Mouse (Mus musculus) kidney, embryonic 16.5 days (tissue): ENCODE measurements around the gene Tomm40. TPM values are rescaled to one million over a fixed set of nuclear protein-coding genes. Genes with fewer than 3 reads are reported as not detected.

Experiments
- ATAC-seq: fragments of 200-750 bp; cut with Nextera tagmentation; 2 replicates; pipeline ENCODE4 v1.8.0; 2017; ENCODE audit warnings: moderate TSS enrichment; ENCODE audit not compliant: low FRiP score, low TSS enrichment
- H3K27ac ChIP-seq: fragments of 300-500 bp; sonication (generic); 2 replicates; pipeline ENCODE4 v1.5.1; 2014; ENCODE audit warnings: low read length
- H3K27me3 ChIP-seq: fragments of 300-500 bp; sonication (generic); 2 replicates; pipeline ENCODE4 v1.6.1; 2014; ENCODE audit warnings: low read length, control low read depth, mixed read lengths; ENCODE audit not compliant: insufficient read depth
- H3K36me3 ChIP-seq: fragments of 300-500 bp; sonication (generic); 2 replicates; pipeline ENCODE4 v1.6.1; 2014; ENCODE audit warnings: low read length, control low read depth, mixed read lengths; ENCODE audit not compliant: insufficient read depth
- H3K4me1 ChIP-seq: fragments of 300-500 bp; sonication (generic); 2 replicates; pipeline ENCODE4 v1.6.1; 2014; ENCODE audit warnings: low read length, control low read depth, mixed read lengths; ENCODE audit not compliant: insufficient read depth
- H3K4me2 ChIP-seq: fragments of 300-500 bp; sonication (generic); replicated peaks from 2 replicates; pipeline ENCODE4 v1.6.1; 2014; ENCODE audit warnings: low read depth, low read length
- H3K4me3 ChIP-seq: fragments of 300-500 bp; sonication (generic); 2 replicates; pipeline ENCODE4 v1.5.1; 2014; ENCODE audit warnings: mild to moderate bottlenecking, low read length
- H3K9ac ChIP-seq: fragments of 300-500 bp; sonication (generic); replicated peaks from 2 replicates; pipeline ENCODE4 v1.6.1; 2014; ENCODE audit warnings: low read length
- H3K9me3 ChIP-seq: fragments of 300-500 bp; sonication (generic); 2 replicates; pipeline ENCODE4 v1.6.1; 2016; ENCODE audit warnings: low read length, control low read depth
- WGBS: fragments of 180-500 bp; shearing (Covaris S2); extraction: QIAGEN DNeasy Blood & Tissue Kit; methylation state at CpG from one replicate; pipeline ENCODE4 v1.1.7; 2014; 5-methylcytosine and 5-hydroxymethylcytosine counted together
- polyA plus RNA-seq: library from polyadenylated mRNA; unstranded; fragments of >200 nt; fragmentation: Nextera tagmentation; extraction: Ambion mirVana; gene quantifications from 2 replicates; pipeline ENCODE4 v1.2.1, GENCODE M21; 2015

Gene Tomm40
- polyA plus RNA-seq, 1 experiment from 2014 or later, result 153 TPM

- Histone ChIP-seq H3K4me1 (no peaks in the 10 kb centered on the region), H3K9me3 (peaks cover 1% of the 10 kb centered on the region; the same call in 1 of the 2 replicates), H3K27ac (no peak overlapping the region), H3K4me3 (no peak overlapping the region), H3K9ac (no peak overlapping the region), H3K36me3 (peaks cover 93% of the 10 kb centered on the region), H3K27me3 (no peaks in the 10 kb centered on the region), H3K4me2 (no peak overlapping the region)
- no peak for ATAC-seq
- 89% methylated on average over 4 of the region's 4 CpGs for WGBS
Observed at GRCm38 (mm10) chr7:19726541-19726940, 11.3 kb upstream of the Tomm40 start.

GRCm38 (mm10) chr7:19724167-19724566 lies 8.9 kb upstream of the Tomm40 start:
- 91% methylated on average over 12 of the region's 12 CpGs for WGBS
- H3K9me3 ChIP-seq, result peaks cover 12% of the 10 kb centered on the region
- no peaks in the 10 kb centered on the region for H3K4me1 ChIP-seq
- H3K9ac ChIP-seq, result no peak overlapping the region
- H3K36me3 ChIP-seq, result peaks cover 90% of the 10 kb centered on the region
- no peak overlapping the region for H3K4me3 ChIP-seq
- no peaks in the 10 kb centered on the region for H3K27me3 ChIP-seq
- no peak overlapping the region for H3K4me2 ChIP-seq
- no peak for ATAC-seq
- no peak overlapping the region for H3K27ac ChIP-seq

- peaks cover 12% of the 10 kb centered on the region for H3K9me3 ChIP-seq
- H3K4me1 ChIP-seq, result no peaks in the 10 kb centered on the region
- peak; percentile 55; the same call in 1 of the 2 replicates for ATAC-seq
- H3K4me3 ChIP-seq, result no peak overlapping the region
- no peak overlapping the region for H3K4me2 ChIP-seq
- no peak overlapping the region for H3K9ac ChIP-seq
- 0 out of 2 replicates have a peak overlapping the region, but pooled peaks have one; percentile 43 for H3K27ac ChIP-seq
- H3K36me3 ChIP-seq, result peaks cover 87% of the 10 kb centered on the region
- 85% methylated on average over 6 of the region's 6 CpGs for WGBS
- H3K27me3 ChIP-seq, result no peaks in the 10 kb centered on the region
Observed at GRCm38 (mm10) chr7:19722754-19723195, 7.5 kb upstream of the Tomm40 start.

GRCm38 (mm10) chr7:19719200-19719599 lies 4.0 kb upstream of the Tomm40 start:
- no peak overlapping the region for H3K9ac ChIP-seq
- 87% methylated on average over 4 of the region's 4 CpGs for WGBS
- ATAC-seq, result no peak
- H3K27me3 ChIP-seq, result no peaks in the 10 kb centered on the region
- peaks cover 13% of the 10 kb centered on the region for H3K4me1 ChIP-seq
- peaks cover 12% of the 10 kb centered on the region for H3K9me3 ChIP-seq
- H3K4me2 ChIP-seq, result no peak overlapping the region
- H3K27ac ChIP-seq, result no peak overlapping the region
- no peak overlapping the region for H3K4me3 ChIP-seq
- peaks cover 63% of the 10 kb centered on the region for H3K36me3 ChIP-seq

GRCm38 (mm10) chr7:19718297-19718952 lies 3.2 kb upstream of the Tomm40 start:
- Histone ChIP-seq H3K27ac (no peak overlapping the region), H3K36me3 (peaks cover 59% of the 10 kb centered on the region), H3K4me2 (no peak overlapping the region), H3K27me3 (no peaks in the 10 kb centered on the region), H3K9me3 (peaks cover 12% of the 10 kb centered on the region), H3K4me3 (no peak overlapping the region), H3K4me1 (peaks cover 20% of the 10 kb centered on the region), H3K9ac (no peak overlapping the region)
- WGBS, result 77% methylated on average over 5 of the region's 5 CpGs
- ATAC-seq, result no peak

DNA sequence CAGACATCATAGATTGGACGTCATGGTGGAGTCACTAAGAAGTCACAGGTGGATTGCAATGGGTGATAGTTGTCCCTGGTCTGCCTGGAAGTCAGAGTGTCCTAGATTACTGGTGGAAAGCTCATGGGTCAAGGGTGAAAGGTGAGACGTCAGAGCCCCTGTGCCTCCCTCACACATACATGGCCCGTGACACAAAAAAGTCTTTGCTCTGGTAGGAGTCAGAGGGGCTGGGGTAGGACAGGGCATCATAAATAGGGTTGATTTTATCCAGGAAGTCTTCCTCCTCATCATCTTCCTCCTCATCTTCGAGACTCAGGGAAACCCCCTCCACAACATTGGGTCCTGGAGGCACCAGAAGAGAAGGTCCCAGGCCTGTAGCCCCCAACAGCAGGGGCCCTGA lies 2.1 kb upstream of the Tomm40 start:
- no peak for ATAC-seq
- H3K4me1 ChIP-seq, result peaks cover 22% of the 10 kb centered on the region
- H3K36me3 ChIP-seq, result peaks cover 58% of the 10 kb centered on the region
- no peak overlapping the region for H3K4me3 ChIP-seq
- no peak overlapping the region for H3K9ac ChIP-seq
- WGBS, result 86% methylated on average over 4 of the region's 4 CpGs
- no peak overlapping the region for H3K4me2 ChIP-seq
- H3K9me3 ChIP-seq, result peaks cover 12% of the 10 kb centered on the region
- no peak overlapping the region for H3K27ac ChIP-seq
- no peaks in the 10 kb centered on the region for H3K27me3 ChIP-seq

DNA sequence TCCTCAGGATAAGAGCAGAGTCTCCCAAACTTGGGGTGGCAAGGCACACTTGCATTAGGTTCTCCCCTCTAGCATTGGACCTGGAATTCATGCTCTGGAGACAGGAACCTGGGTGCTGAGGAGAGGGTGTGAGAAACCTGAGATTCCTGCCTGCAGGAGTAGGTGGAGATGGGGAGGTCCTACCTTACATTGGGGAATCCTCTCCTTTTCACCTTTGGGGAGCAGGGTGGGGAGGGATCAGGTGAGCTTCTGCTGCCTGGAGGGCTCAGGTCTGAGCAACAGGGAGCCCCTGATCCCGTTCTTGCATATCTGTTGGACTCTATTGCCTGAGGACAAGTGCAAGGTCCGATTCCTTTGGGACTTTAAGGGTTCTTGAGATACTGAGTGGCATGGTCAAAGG lies 1.6 kb upstream of the Tomm40 start:
- no peaks in the 10 kb centered on the region for H3K27me3 ChIP-seq
- no peak overlapping the region for H3K4me3 ChIP-seq
- 91% methylated on average over 2 of the region's 2 CpGs for whole genome bisulfite sequencing
- H3K9ac ChIP-seq, result 0 out of 2 replicates have a peak overlapping the region, but pooled peaks have one; percentile 52
- peak overlapping the region; percentile 83; the same call in 1 of the 2 replicates for H3K27ac ChIP-seq
- H3K9me3 ChIP-seq, result peaks cover 12% of the 10 kb centered on the region
- H3K36me3 ChIP-seq, result peaks cover 58% of the 10 kb centered on the region
- no peak for ATAC-seq
- peaks cover 22% of the 10 kb centered on the region for H3K4me1 ChIP-seq
- peak overlapping the region; percentile 72; the same call in 1 of the 2 replicates for H3K4me2 ChIP-seq

DNA sequence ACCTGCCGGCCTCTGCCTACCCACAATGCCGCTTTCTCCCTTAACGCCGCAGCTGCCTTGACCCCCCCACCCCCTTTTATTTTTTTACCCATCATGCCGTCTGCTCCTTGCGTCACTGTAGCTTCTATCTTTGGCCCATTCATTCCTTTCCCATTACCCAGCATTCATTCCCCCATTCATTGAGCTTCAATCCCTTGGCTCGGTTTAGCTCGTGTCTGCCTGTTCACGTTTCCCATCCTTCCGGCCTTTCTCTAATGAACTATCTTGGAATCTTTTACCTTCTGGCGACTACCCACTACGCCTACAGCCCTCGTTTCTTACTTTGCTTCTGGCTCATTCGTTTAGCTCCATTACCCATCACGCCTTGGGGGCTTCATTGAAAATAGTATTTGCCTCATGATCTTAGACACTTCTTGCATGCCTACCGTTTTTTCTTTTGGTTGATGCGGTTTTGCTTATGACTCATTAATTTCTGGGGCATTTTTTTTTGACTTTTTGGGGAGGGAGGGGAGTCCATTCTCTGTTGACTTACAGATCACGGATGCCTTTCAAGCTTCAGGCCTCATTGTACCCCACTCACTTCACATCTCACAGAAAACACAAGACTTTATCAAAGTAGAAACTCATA lies 931 bp upstream of the Tomm40 start:
- Histone ChIP-seq H3K9ac (peak overlapping the region; percentile 52), H3K27me3 (no peaks in the 10 kb centered on the region), H3K4me1 (peaks cover 22% of the 10 kb centered on the region), H3K27ac (peak overlapping the region; percentile 83), H3K4me2 (peak overlapping the region; percentile 72), H3K36me3 (peaks cover 58% of the 10 kb centered on the region), H3K9me3 (peaks cover 7% of the 10 kb centered on the region), H3K4me3 (peak overlapping the region; percentile 81)
- ATAC-seq, result no peak
- WGBS, result 6% methylated on average over 18 of the region's 18 CpGs

DNA sequence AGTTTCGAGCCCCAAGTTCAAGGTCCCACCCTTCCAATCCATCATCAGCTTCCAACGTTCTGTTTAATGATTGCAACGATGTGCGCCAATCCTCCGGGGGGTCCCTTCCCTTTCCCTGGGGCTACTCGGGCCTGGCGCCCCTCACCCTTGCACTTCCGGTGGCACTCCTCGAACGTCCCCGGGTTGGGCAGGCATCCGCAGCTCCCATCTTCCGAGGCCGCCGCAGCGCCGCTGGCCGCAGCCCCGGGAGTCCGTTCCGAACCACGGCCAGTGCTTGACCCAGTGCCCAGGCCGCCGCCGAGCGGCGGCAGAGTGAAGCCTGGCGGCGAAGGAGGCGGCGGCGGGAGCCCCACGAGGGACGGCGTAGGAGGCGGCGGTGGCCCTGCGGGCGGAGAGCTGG lies 402 bp downstream of the Tomm40 start:
- ATAC-seq, result no peak
- peaks cover 55% of the 10 kb centered on the region for H3K36me3 ChIP-seq
- peak overlapping the region; percentile 64 for H3K27ac ChIP-seq

DNA sequence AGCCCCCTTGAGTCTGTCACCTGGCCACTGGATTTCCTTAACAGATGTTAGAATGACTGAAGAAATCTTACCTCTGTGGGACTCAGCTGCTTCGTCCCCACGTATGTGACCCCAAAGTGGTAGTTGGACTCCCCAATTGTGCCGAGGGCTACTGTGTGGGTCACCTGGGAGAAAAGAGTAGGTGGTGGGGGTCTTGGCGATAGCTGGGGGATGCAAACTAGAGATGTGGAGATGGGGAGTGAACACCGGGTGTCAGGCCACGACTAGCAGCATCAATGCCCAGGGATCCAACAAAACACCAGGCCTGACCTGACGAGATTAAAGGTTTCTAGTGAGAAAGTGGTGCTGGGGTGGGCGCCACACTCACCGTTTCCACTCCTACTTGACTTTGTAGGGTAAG lies 1.6 kb downstream of the Tomm40 start:
- Histone ChIP-seq H3K9ac (no peak overlapping the region), H3K4me3 (no peak overlapping the region), H3K27me3 (no peaks in the 10 kb centered on the region), H3K27ac (no peak overlapping the region), H3K4me1 (peaks cover 22% of the 10 kb centered on the region), H3K36me3 (peaks cover 58% of the 10 kb centered on the region), H3K9me3 (no peaks in the 10 kb centered on the region), H3K4me2 (no peak overlapping the region)
- ATAC-seq, result no peak
- WGBS, result 81% methylated on average over 9 of the region's 9 CpGs

More for the DNA sequence above, 402 bp downstream of the Tomm40 start:
- H3K27me3 ChIP-seq, result no peaks in the 10 kb centered on the region
- peak overlapping the region; percentile 95 for H3K9ac ChIP-seq
- WGBS, result under 1% methylated on average over 39 of the region's 39 CpGs
- peaks cover 22% of the 10 kb centered on the region for H3K4me1 ChIP-seq
- H3K4me2 ChIP-seq, result peak overlapping the region; percentile 79
- H3K9me3 ChIP-seq, result no peaks in the 10 kb centered on the region
- peak overlapping the region; percentile 81 for H3K4me3 ChIP-seq
